Mouse (Mus musculus): ENCODE data around the gene Grpel1. TPM values are rescaled to one million over a fixed set of nuclear protein-coding genes. Genes with fewer than 3 reads are reported as not detected.

Gene Grpel1
- 25.5 TPM for polyA plus RNA-seq (2014; fragmentation: Illumina TruSeq; extraction: RNeasy Lipid Tissue Mini Kit (QIAGEN cat#74804); ENCODE audit: low read depth, low replicate concordance)

DNA sequence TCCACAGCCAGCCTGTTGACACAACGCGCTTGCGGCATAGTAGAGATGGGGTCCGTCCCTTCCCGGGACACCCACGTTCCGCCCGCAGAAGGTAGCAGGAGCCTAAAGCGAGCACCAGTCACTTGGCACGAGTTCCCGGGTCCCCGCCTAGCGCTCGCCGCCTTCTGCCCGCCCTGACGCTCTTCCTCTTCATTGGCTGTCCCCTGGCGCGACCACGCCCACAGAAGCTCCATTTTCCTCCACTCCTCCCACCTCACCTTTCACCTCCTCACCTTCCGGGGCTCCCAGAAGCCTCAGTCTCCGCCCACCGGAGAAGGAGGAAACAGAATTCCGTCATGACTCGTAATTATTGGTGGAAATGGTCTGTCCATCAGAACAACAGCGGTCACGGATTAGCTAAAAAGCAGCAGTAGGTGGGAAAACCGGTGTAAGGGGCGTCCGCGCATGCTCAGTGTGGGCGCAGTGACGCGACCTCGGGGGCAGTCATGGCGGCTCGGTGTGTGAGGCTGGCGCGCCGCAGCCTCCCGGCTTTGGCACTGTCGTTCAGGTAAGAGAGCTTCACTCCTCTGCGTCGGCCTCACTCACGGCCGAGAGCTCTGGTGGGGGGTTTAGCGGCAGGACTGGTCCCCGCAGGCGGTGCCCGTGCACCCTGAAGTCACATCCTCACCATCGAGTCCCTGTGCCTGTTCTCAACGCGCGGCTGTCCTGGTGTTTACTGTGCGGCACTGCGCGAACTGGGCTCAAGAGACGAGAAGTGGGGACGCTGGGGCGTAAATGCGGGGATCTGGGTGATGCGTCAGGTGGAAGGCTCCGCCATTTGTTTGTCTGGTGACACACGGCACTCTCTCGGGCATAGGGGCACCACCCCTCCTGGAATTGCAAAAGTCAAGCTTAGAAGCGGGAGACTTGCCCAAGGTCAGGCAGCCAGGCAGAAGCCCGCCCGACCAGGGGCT, at the start of gene Grpel1:
Gene Grpel1, plus strand, starts transcription at position 290 of the 953 bp plus-strand sequence.

DNA sequence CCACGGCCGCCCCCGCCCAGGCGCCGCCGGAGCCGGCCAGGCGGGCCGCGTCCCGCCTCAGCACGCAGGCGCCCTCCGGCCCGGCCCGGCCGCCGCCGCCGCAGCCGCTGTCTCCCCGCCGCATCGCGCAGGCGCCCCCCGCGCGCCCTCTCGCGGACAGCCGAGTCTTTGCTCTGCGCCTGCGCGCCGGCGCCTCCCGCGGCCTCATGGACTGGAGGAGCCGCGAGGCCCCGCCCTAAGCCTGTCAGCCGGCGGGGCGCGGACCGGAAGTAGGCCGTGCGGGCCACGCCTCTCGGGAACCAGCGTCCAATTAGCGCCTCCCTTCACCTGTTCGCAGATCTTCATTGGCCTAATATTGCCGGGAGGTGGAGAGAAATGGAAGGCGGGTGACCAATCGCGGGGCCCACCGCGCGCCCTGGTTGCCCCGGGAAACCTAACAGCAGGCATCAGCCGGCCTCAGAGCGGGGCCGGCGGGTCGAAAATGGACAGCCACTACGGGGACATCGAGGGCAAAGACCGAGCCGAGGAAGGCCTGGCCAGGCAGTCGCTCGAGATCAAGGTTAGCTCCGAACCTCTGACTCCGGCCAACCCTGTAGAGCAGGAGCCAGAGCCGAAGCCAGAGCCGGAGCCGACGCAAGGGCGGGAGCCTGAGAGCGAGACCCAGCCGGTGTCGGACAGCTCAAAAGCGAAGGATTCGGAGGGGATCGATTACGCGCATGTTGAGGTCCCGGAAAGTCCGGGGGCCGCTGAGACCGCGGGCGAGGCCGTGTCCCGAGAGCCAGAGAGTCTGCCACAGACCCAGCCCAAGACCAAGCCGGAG, 19.6 kb downstream of the Grpel1 start, which contains the start of the genes Tada2b and Ccdc96:
Gene Tada2b, minus strand, starts transcription at position 115 of the 820 bp plus-strand sequence.
Gene Ccdc96, plus strand, starts transcription at position 418 of the 820 bp plus-strand sequence.

Other genes starting within 250 kb of the Grpel1 start
- gene Sorcs2, start 66.9 kb upstream of the Grpel1 start, polyA plus RNA-seq (2014; fragmentation: Illumina TruSeq; extraction: RNeasy Lipid Tissue Mini Kit (QIAGEN cat#74804); ENCODE audit: low read depth, low replicate concordance): 13.1 TPM
- 19.7 TPM for gene Tada2b, start 19.3 kb downstream of the Grpel1 start, polyA plus RNA-seq (2014; fragmentation: Illumina TruSeq; extraction: RNeasy Lipid Tissue Mini Kit (QIAGEN cat#74804); ENCODE audit: low read depth, low replicate concordance)
- gene Ccdc96, start 19.6 kb downstream of the Grpel1 start, polyA plus RNA-seq (2014; fragmentation: Illumina TruSeq; extraction: RNeasy Lipid Tissue Mini Kit (QIAGEN cat#74804); ENCODE audit: low read depth, low replicate concordance): 2.9 TPM
- 51.8 TPM for gene Tbc1d14, start 128.3 kb downstream of the Grpel1 start, polyA plus RNA-seq (2014; fragmentation: Illumina TruSeq; extraction: RNeasy Lipid Tissue Mini Kit (QIAGEN cat#74804); ENCODE audit: low read depth, low replicate concordance)
- 37.7 TPM for gene D5Ertd579e, start 231.0 kb downstream of the Grpel1 start, polyA plus RNA-seq (2014; fragmentation: Illumina TruSeq; extraction: RNeasy Lipid Tissue Mini Kit (QIAGEN cat#74804); ENCODE audit: low read depth, low replicate concordance)